Mouse (Mus musculus) hindbrain, embryonic 14.5 days (tissue): ENCODE data around the gene Srgap1. TPM values are rescaled to one million over a fixed set of nuclear protein-coding genes. Genes with fewer than 3 reads are reported as not detected.

ENCODE experiments used
- ATAC-seq: fragments of 200-750 bp; cut with Nextera tagmentation; 2 replicates; pipeline ENCODE4 v1.8.0; 2017; ENCODE audit warnings: moderate number of reproducible peaks, mild to moderate bottlenecking, moderate TSS enrichment, moderate library complexity; ENCODE audit not compliant: low FRiP score
- DNase-seq: peaks from one replicate; pipeline ENCODE4 v3.0.0-alpha.2; 2015; ENCODE audit warnings: low spot score
- H3K27ac ChIP-seq: fragments of 300-500 bp; sonication (generic); 2 replicates; pipeline ENCODE4 v1.5.1; 2014; ENCODE audit warnings: mild to moderate bottlenecking, moderate library complexity
- H3K27me3 ChIP-seq: fragments of 300-500 bp; sonication (generic); 2 replicates; pipeline ENCODE4 v1.6.1; 2014; ENCODE audit warnings: mild to moderate bottlenecking, low read length, mixed read lengths; ENCODE audit not compliant: control insufficient read depth, insufficient read depth
- H3K36me3 ChIP-seq: fragments of 300-500 bp; sonication (generic); replicated peaks from 2 replicates; pipeline ENCODE4 v1.6.1; 2014; ENCODE audit not compliant: control insufficient read depth, insufficient read depth
- H3K4me1 ChIP-seq: fragments of 300-500 bp; sonication (generic); replicated peaks from 2 replicates; pipeline ENCODE4 v1.6.1; 2014; ENCODE audit warnings: antibody characterized with exemption, low read length, mixed read lengths; ENCODE audit not compliant: control insufficient read depth, insufficient read depth
- H3K4me2 ChIP-seq: fragments of 300-500 bp; sonication (generic); replicated peaks from 2 replicates; pipeline ENCODE4 v1.6.1; 2014; ENCODE audit warnings: mild to moderate bottlenecking, moderate library complexity
- H3K4me3 ChIP-seq: fragments of 300-500 bp; sonication (generic); replicated peaks from 2 replicates; pipeline ENCODE4 v1.5.1; 2014; ENCODE audit warnings: mild to moderate bottlenecking, low read length
- H3K9ac ChIP-seq: fragments of 300-500 bp; sonication (generic); 2 replicates; pipeline ENCODE4 v1.6.1; 2014
- H3K9me3 ChIP-seq: fragments of 300-500 bp; sonication (generic); 2 replicates; pipeline ENCODE4 v1.6.1; 2016; ENCODE audit warnings: low read length; ENCODE audit not compliant: control insufficient read depth
- WGBS: fragments of 180-500 bp; shearing (Covaris S2); extraction: QIAGEN DNeasy Blood & Tissue Kit; methylation state at CpG from one replicate; pipeline ENCODE4 v1.1.7; 2014; 5-methylcytosine and 5-hydroxymethylcytosine counted together
- polyA plus RNA-seq: library from polyadenylated mRNA; unstranded; fragments of >200 nt; fragmentation: Nextera tagmentation; extraction: Ambion mirVana; gene quantifications from 2 replicates; pipeline ENCODE4 v1.2.1, GENCODE M21; 2014

The Srgap1 gene
- polyA plus RNA-seq, 1 experiment from 2014 or later, result 34.6 TPM

DNA sequence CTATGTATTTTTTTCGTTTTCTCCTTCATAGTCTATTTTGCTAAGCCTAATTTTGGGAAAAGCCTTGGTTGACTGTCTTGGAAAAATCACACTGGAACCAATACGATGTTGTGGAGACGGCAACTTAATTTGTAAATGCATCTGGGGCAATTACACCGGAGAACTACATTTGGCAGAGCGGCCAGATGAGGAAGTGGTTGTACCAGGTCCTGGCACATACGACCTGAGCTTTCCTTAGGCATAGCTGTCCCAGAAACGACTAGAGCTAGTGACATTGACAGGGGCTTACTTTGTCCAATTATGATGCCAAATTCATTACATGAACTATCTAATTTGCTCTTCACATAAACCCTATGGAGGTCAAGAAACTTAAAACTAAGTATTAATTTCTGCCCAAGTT, 226.3 kb downstream of the Srgap1 start:
- Histone ChIP-seq H3K4me2 (no peak overlapping the region), H3K36me3 (peaks cover 70% of the 10 kb centered on the region), H3K27ac (no peak overlapping the region), H3K27me3 (no peaks in the 10 kb centered on the region), H3K9ac (no peak overlapping the region), H3K9me3 (no peaks in the 10 kb centered on the region), H3K4me3 (no peak overlapping the region), H3K4me1 (0 out of 2 replicates have a peak, but pooled peaks cover 3% of the 10 kb centered on the region)
- WGBS, result 89% methylated on average over 7 of the region's 7 CpGs
- DNase-seq, result no peak
- no peak for ATAC-seq

DNA sequence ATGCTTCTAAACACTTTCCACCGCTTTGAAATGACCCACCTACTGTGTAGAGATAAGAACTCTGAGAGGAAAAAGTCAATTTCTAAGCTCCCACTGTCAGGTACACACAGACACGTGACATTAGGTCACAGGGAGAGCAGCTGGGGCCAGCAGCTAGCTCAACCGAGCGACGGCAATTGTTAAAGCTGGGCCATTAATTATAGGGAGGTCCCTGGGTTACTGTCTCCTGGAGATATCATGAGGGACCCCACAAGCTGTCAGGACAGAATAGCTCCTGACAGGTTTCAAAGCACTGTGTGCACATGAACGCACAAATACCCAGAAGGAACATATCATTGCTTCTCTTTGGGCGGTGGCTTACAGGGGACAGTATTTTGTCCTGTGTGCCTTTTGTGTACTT, 229.1 kb downstream of the Srgap1 start:
- H3K9ac ChIP-seq, result no peak overlapping the region
- H3K4me2 ChIP-seq, result no peak overlapping the region
- DNase-seq (no peak), ATAC-seq (no peak)
- no peak overlapping the region for H3K4me3 ChIP-seq
- 0 out of 2 replicates have a peak, but pooled peaks cover 3% of the 10 kb centered on the region for H3K4me1 ChIP-seq
- no peak overlapping the region for H3K27ac ChIP-seq
- no peaks in the 10 kb centered on the region for H3K27me3 ChIP-seq
- H3K9me3 ChIP-seq, result no peaks in the 10 kb centered on the region
- H3K36me3 ChIP-seq, result peaks cover 60% of the 10 kb centered on the region
- 28% methylated on average over 7 of the region's 7 CpGs for WGBS

DNA sequence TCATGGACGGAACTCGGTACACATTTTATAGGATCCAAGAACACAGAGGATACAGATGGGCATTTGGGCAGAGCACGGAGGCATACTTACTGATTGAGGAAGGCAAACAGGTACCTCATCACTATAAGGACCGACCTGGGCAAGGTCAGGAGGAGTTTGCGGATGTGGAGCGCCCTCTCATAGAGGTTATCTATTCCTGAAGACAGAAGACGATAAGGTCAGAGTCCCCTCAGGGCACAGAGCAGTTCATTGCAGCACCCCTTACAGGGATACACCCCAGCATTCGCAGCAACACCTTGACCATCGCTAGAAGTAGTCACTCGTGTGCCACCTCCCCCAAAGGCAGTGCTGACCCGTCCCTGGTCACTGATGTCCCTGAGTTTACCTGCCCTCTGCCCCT, 239.3 kb downstream of the Srgap1 start:
- DNase-seq (no peak), ATAC-seq (no peak)
- H3K27me3 ChIP-seq, result no peaks in the 10 kb centered on the region
- 93% methylated on average over 11 of the region's 11 CpGs for WGBS
- H3K4me3 ChIP-seq, result no peak overlapping the region
- no peaks in the 10 kb centered on the region for H3K9me3 ChIP-seq
- no peaks in the 10 kb centered on the region for H3K4me1 ChIP-seq
- peaks cover 31% of the 10 kb centered on the region for H3K36me3 ChIP-seq
- H3K27ac ChIP-seq, result no peak overlapping the region
- no peak overlapping the region for H3K9ac ChIP-seq
- no peak overlapping the region for H3K4me2 ChIP-seq

DNA sequence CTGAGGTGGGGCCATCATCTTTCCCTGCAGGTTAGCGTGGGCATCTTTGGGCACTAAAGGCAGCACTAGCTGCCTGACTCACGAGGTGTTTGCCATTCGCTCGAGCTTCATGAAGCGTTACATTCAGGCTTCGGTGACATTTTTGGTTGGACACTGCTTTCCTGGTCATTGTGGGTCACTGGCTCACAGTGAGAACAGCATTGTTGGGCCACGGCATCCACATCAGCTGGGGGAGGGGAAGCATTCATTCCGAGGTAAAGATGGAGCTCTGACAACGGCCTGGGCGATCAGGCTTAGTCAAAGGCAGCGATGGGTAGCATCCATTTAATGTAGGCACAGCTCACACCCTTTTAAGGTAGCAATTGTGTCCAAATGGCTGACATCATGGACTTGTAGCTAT, 240.3 kb downstream of the Srgap1 start:
- DNase-seq (no peak), ATAC-seq (no peak)
- Histone ChIP-seq H3K4me3 (no peak overlapping the region), H3K36me3 (peaks cover 40% of the 10 kb centered on the region), H3K9ac (no peak overlapping the region), H3K9me3 (no peaks in the 10 kb centered on the region), H3K4me2 (no peak overlapping the region), H3K4me1 (no peaks in the 10 kb centered on the region), H3K27me3 (no peaks in the 10 kb centered on the region), H3K27ac (no peak overlapping the region)
- 24% methylated on average over 11 of the region's 11 CpGs for WGBS

DNA sequence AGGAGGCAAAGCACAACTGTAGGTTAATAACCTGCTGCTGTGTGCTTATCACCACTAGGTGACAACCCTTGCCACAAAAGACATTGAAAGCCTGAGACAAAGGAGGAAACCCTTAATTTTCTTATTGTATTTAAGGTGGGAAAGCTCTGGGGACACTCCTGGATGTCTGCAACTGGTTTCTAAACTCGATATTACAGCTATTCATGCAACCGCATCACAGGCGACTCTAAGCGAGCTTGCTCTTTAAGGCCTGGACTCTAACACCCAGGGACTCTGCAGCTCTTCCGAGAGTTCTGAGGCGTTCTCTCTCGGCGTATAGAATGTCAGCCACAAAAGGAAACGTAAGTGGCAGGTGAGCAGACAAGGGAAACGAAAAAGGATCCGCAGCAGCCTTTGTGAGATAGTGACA, 241.2 kb downstream of the Srgap1 start:
- no peak overlapping the region for H3K4me3 ChIP-seq
- 54% methylated on average over 11 of the region's 11 CpGs for WGBS
- H3K27me3 ChIP-seq, result no peaks in the 10 kb centered on the region
- no peaks in the 10 kb centered on the region for H3K4me1 ChIP-seq
- H3K36me3 ChIP-seq, result peaks cover 44% of the 10 kb centered on the region
- DNase-seq (peak; percentile 43), ATAC-seq (no peak)
- no peak overlapping the region for H3K9ac ChIP-seq
- H3K4me2 ChIP-seq, result no peak overlapping the region
- peak overlapping the region; percentile 63 for H3K27ac ChIP-seq
- no peaks in the 10 kb centered on the region for H3K9me3 ChIP-seq

DNA sequence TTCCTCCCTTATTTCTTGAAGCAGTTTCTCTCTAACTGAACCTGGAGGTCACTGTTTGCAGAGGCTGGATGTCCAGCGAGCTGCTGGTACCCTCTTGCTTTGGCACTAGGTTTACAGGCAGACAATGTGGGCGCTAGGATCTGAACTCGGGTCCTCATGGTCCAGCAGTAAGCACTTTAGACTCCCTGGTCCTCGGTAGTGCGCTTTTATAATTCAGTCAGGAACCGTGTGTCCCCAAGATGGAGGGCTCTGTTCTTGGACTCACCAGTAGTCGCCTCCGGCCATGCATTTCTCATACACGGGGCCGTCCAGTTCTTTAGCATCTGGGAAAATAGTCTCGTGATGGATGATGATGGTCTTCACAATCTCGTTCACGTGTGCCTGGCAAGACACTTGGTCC, 242.6 kb downstream of the Srgap1 start:
- H3K4me3 ChIP-seq, result no peak overlapping the region
- DNase-seq, result no peak
- H3K27me3 ChIP-seq, result no peaks in the 10 kb centered on the region
- ATAC-seq, result no peak
- no peak overlapping the region for H3K4me2 ChIP-seq
- H3K9ac ChIP-seq, result no peak overlapping the region
- H3K27ac ChIP-seq, result no peak overlapping the region
- no peaks in the 10 kb centered on the region for H3K9me3 ChIP-seq
- WGBS, result 93% methylated on average over 13 of the region's 13 CpGs
- H3K4me1 ChIP-seq, result no peaks in the 10 kb centered on the region
- peaks cover 58% of the 10 kb centered on the region for H3K36me3 ChIP-seq

DNA sequence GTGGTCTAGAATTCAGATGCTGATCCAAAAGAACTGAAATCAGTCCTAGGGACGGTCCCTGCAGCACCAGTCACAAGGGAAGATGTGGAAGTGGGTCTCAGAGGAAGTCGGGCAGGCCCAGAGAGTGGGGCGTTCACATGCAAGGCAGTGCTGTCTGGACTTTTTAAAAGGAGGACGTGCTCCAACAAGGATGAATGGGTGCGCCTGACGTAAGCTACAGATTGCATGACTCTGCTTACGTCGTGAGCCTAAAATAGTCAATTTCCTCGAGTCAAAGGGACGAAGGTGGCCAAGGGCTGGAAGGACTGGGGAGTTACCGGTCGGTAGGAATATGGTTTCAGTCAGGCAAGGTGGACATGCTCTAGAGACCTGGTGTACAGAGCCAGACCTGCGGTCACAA, 247.1 kb downstream of the Srgap1 start:
- Histone ChIP-seq H3K27ac (no peak overlapping the region), H3K36me3 (peaks cover 77% of the 10 kb centered on the region), H3K4me1 (no peaks in the 10 kb centered on the region), H3K27me3 (no peaks in the 10 kb centered on the region), H3K4me3 (no peak overlapping the region), H3K4me2 (no peak overlapping the region), H3K9ac (no peak overlapping the region), H3K9me3 (no peaks in the 10 kb centered on the region)
- WGBS, result 96% methylated on average over 13 of the region's 13 CpGs
- no peak for ATAC-seq
- DNase-seq, result no peak

DNA sequence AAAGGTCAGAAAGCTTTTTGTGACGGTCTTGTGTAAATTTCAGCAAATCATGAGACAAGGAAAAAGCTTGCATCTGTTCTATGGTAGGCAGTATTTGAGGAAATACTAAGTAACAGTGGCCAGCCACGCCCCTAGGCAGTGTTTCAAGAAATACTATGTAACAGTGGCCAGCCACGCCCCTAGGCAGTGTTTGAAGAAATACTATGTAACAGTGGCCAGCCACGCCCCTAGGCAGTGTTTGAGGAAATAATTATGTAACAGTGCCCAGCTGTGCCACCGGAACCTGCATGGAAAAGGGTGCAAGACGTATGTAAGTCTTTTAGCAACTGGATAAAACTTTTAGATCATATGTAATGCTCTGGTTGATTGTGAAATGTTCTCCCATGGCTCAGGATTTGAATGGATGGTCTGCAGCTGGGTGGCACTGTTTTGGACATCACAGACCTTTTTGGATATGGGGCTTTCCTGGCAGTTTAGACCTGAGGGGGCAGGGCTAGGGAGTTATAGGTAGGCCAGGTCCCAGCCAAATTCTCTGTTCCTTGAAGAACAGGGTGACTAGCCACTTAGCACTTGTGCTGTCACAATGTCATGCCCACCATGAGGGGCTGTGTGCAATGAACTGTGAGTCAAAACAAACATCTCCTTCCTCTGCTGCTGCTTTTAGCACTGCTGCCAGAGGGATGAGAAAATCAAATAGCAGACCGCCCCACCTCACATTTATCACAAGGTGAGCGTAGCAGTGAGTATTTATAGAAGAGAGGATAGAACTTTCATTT, 250.9 kb downstream of the Srgap1 start:
- no peaks in the 10 kb centered on the region for H3K9me3 ChIP-seq
- H3K36me3 ChIP-seq, result peaks cover 78% of the 10 kb centered on the region
- no peak overlapping the region for H3K9ac ChIP-seq
- no peak overlapping the region for H3K27ac ChIP-seq
- ATAC-seq, result no peak
- no peaks in the 10 kb centered on the region for H3K27me3 ChIP-seq
- H3K4me2 ChIP-seq, result no peak overlapping the region
- 85% methylated on average over 8 of the region's 8 CpGs for WGBS
- no peak for DNase-seq
- H3K4me1 ChIP-seq, result no peaks in the 10 kb centered on the region
- no peak overlapping the region for H3K4me3 ChIP-seq

DNA sequence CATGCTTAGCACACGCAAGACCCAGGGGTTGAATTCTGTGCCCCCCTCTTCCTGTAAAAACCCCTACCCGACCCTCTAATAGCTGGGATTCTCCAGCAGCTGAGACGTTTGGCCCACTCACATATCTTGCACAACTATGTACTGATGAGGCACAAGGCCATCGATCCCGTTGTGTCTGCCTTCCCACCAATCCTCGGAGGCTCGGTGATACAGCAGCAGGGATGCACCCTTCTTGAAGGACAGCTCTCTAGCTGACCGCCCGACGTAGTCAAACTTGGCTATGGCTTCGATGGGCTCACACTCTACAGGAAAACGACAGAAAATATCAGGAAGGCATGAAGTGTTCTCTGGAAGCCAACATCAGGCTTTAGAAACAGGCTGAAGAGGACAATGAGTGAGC, 252.6 kb downstream of the Srgap1 start:
- Histone ChIP-seq H3K9ac (no peak overlapping the region), H3K4me3 (no peak overlapping the region), H3K27me3 (no peaks in the 10 kb centered on the region), H3K9me3 (no peaks in the 10 kb centered on the region), H3K27ac (no peak overlapping the region), H3K4me2 (no peak overlapping the region), H3K4me1 (peaks cover 7% of the 10 kb centered on the region; the same call in 1 of the 2 replicates), H3K36me3 (peaks cover 72% of the 10 kb centered on the region)
- 93% methylated on average over 12 of the region's 12 CpGs for WGBS
- DNase-seq (no peak), ATAC-seq (no peak)

DNA sequence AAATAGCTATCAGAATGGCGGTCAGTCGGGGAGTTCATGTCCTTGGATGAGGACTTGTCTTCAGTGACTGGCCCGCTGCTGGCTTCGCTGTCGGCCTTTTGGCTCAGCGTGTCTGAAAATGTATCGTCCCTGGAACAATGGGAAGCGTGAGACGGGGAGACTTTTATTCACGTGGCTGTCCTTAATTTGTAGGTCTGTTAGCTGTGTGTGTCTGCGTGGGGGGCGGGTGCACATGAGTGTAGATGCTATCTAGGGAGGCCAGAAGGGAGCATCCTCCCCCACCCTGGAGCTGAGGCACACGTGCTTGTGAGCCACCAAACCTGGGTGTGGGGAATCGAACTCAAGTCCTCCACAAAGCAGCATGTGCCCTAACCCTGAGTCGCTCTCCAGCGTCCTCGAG, 254.5 kb downstream of the Srgap1 start:
- WGBS, result 78% methylated on average over 17 of the region's 17 CpGs
- H3K4me2 ChIP-seq, result no peak overlapping the region
- H3K9ac ChIP-seq, result no peak overlapping the region
- H3K9me3 ChIP-seq, result no peaks in the 10 kb centered on the region
- no peak overlapping the region for H3K4me3 ChIP-seq
- no peak overlapping the region for H3K27ac ChIP-seq
- DNase-seq, result no peak
- peaks cover 7% of the 10 kb centered on the region; the same call in 1 of the 2 replicates for H3K4me1 ChIP-seq
- no peak for ATAC-seq
- H3K27me3 ChIP-seq, result no peaks in the 10 kb centered on the region
- peaks cover 76% of the 10 kb centered on the region for H3K36me3 ChIP-seq
